Mouse (Mus musculus): ENCODE results near the gene 3100002H09Rik.

DNA sequence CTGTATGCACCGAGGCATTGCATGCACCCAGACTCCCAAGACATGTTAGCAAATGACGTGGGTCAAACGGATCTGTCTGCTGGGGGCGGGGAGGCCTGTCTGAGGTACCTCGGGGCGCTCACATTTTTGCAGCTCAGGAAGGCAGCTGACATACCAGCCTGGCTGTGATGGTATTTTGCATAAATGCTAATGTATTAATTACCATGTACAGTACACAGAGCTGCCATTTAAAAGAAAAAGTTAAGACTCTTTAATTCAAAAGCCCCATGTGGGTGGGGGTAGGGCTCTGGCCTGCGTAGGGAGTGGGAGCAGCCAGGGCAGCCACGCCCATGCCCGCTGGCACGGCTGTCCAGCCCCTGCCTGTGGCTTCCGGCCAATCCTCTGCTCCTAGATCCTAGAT is 10.8 kb upstream of the 3100002H09Rik start:
- TF ChIP-seq POLR2A (IDR thresholded peaks at IDR 0.05; ENCODE audit: borderline replicate concordance, extremely low read depth, insufficient read depth, insufficient read length, poor library complexity, severe bottlenecking), result no peak
- no peak for TF ChIP-seq CTCF (IDR thresholded peaks at IDR 0.05; ENCODE audit: borderline replicate concordance, extremely low read depth, insufficient read depth, insufficient read length)
